Mouse (Mus musculus): ENCODE results near the gene Grcc10. TPM values are rescaled to one million over a fixed set of nuclear protein-coding genes. Genes with fewer than 3 reads are reported as not detected.

Grcc10 gene
- polyA plus RNA-seq, 1 experiment from 2014 or later, result 429 TPM

DNA sequence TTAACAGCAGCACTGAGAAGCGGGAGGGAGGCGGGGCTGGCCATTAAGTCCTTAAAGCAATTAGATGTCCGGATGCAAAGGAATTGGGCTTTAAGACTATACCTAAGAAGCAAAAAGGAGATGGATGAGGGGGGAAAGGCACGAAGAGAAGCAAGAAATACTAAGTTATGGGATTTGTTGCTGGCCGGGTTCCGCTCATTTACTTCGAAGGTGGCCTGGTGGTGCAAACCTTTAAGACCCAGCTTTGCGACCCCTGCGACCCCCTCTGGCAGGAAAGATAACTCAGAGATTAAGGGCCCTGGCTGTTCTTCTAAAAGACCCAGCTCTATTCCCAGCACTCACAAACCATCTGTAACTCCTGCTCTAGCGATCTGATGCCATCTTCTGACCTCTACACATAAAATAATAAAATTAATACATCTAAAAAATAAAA lies 38.8 kb upstream of the Grcc10 start:
- no peak for TF ChIP-seq CTCF (IDR thresholded peaks at IDR 0.05; ENCODE audit: low read depth)
- ATAC-seq (ENCODE audit: insufficient read depth) (no peak), DNase-seq (no peak)
- 7% methylated on average over 10 of the region's 10 CpGs for WGBS
- H3K36me3 ChIP-seq (ENCODE audit: insufficient read depth), result no peaks in the 10 kb centered on the region
- no peak overlapping the region for H3K27ac ChIP-seq (ENCODE audit: low read depth)
- H3K27me3 ChIP-seq (ENCODE audit: insufficient read depth, low read length), result 0 out of 2 replicates have a peak, but pooled peaks cover 4% of the 10 kb centered on the region
- peak overlapping the region; percentile 58 for H3K4me2 ChIP-seq
- no peaks in the 10 kb centered on the region for H3K9me3 ChIP-seq (ENCODE audit: low read depth, low read length)
- H3K4me1 ChIP-seq (ENCODE audit: insufficient read depth), result peaks cover 8% of the 10 kb centered on the region; the same call in 1 of the 2 replicates
- peak overlapping the region; percentile 32 for H3K4me3 ChIP-seq (ENCODE audit: low read depth, low read length)
- peak overlapping the region; percentile 16; the same call in 1 of the 2 replicates for H3K9ac ChIP-seq

DNA sequence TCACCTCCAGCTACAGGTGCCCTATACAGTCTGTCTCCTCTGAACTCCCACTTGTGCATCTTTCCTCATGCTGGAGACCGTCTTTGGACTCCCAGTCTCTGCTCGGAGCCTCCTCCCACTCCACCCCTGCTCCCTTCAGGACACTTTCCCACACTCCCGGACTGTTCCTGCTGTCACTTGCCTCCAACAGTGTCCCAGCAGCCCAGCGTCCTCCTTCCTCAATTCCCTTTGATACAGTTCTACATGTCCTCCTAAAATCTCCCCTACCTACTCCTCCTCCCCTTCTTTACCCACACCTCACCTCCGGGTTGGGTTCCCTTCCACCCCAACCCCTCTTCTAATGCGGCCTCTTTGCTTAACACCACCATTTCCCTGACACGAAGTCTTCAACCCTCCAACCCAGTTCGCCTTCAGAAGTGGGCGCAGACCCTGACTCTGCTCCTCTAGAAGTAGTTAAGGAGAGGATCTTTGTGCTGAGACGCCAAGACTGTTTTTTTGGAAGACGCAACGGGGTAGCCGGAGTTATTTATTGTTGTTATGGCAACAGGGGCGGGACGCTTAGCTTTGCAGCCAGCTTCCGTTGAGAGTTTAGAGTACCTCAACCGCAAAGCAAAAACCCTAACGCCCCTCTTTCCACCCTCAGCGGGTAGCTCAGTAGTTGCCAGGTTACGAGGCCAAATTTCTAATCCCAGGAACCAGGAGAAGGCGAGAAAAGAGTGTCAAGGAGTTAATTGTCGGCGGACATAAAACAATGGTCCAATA lies 38.2 kb upstream of the Grcc10 start, which contains the start of gene Lrrc23:
Gene Lrrc23, minus strand, starts transcription at position 506 of the 762 bp plus-strand sequence.
- peak; percentile 75 for ATAC-seq (ENCODE audit: insufficient read depth)
- H3K4me3 ChIP-seq (ENCODE audit: low read depth, low read length), result peak within 1 kb of the TSS; percentile 32
- peak within 1 kb of the TSS; percentile 16; the same call in 1 of the 2 replicates for H3K9ac ChIP-seq
- peaks cover 8% of the 10 kb centered on the region; the same call in 1 of the 2 replicates for H3K4me1 ChIP-seq (ENCODE audit: insufficient read depth)
- TF ChIP-seq CTCF (IDR thresholded peaks at IDR 0.05; ENCODE audit: low read depth), result no peak
- H3K4me2 ChIP-seq, result peak within 1 kb of the TSS; percentile 58
- H3K36me3 ChIP-seq (ENCODE audit: insufficient read depth), result no peaks in the 10 kb centered on the region
- 2% methylated on average over 23 of the region's 23 CpGs for WGBS
- no peaks in the 10 kb centered on the region for H3K9me3 ChIP-seq (ENCODE audit: low read depth, low read length)
- no peak within 1 kb of the TSS for H3K27ac ChIP-seq (ENCODE audit: low read depth)
- DNase-seq, result peak; percentile 86
- H3K27me3 ChIP-seq (ENCODE audit: insufficient read depth, low read length), result 0 out of 2 replicates have a peak, but pooled peaks cover 4% of the 10 kb centered on the region

DNA sequence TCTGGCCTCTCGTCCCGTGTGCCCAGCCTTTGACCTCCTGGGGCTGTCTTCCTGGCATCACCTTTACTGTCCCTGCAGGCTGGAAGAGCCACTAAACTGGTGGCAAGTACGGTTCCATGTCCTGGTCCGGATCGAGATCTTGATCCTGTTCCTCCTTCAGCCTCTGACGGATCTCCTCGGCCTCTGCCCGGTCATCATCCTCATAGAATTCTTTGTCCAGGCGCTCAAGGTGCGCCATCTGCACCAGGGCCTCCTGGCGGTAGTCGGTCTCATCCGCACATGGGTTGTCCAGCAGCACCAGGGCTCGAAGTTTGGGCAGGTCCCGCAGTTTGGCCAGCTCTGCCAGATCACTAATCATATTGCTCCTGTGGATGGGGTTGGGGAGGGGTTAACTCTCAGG lies 29.3 kb upstream of the Grcc10 start:
- Histone ChIP-seq H3K9me3 (ENCODE audit: low read depth, low read length) (no peaks in the 10 kb centered on the region), H3K9ac (no peak overlapping the region)

DNA sequence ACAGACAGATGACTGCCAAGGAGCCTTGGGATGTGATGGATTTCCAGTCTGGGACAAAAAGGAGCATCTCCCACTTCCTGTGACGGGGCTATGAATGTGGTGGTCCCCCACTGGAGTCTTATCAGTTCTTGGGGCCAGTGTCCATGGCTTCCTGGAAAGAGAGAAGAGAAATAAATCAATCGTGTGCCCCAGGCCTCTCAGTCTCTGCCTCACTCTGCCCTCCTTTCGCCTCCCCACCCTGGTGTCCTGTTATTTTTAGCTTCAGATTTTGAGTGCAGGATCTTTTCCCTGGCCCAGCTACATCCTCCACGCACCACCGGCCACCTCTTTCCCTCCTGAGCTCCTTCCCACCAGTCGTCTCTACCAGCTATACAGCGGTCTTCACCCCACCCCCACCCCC lies 28.8 kb upstream of the Grcc10 start:
- no peak for TF ChIP-seq CTCF (IDR thresholded peaks at IDR 0.05; ENCODE audit: low read depth)
- no peak for DNase-seq

More for the DNA sequence above, 29.3 kb upstream of the Grcc10 start:
- no peak for TF ChIP-seq CTCF (IDR thresholded peaks at IDR 0.05; ENCODE audit: low read depth)
- H3K4me2 ChIP-seq, result no peak overlapping the region
- no peaks in the 10 kb centered on the region for H3K27me3 ChIP-seq (ENCODE audit: insufficient read depth, low read length)
- 0 out of 2 replicates have a peak, but pooled peaks cover 3% of the 10 kb centered on the region for H3K4me1 ChIP-seq (ENCODE audit: insufficient read depth)
- ATAC-seq (ENCODE audit: insufficient read depth) (no peak), DNase-seq (no peak)
- WGBS, result 81% methylated on average over 15 of the region's 15 CpGs
- no peak overlapping the region for H3K4me3 ChIP-seq (ENCODE audit: low read depth, low read length)
- H3K36me3 ChIP-seq (ENCODE audit: insufficient read depth), result no peaks in the 10 kb centered on the region
- no peak overlapping the region for H3K27ac ChIP-seq (ENCODE audit: low read depth)

DNA sequence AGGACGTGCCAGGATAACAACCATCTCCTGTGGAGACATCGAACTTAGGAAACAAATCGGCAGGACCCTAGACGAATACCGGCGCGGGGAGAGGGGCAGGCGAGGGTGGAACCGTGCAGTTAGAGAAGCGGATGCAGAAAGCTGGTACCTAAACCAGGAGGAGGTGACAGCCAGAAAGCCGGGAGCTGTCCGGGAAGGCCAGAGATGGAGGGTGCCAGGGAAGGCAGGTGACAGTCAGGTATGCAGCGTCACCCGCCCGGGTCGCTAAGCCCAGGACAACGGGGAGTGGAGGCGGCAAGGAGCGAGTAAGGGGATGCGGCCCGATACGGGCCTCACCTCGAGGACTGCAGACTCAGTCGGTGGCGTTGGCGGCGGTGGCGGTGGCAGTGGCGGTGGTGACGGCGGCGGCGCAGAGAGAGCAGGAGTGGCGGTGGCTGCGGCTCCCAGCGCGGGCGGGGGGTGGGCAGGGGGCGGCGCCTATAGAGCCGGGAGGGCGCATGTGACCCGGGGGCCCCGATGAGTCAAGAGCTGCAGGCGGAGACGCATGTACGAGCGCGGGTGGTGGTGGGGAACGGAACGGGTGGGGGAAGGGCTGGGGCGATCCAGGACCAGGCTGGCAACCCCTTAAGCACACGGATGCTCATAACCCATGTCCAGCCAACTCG lies 28.1 kb upstream of the Grcc10 start, which contains the start of gene Eno2:
Gene Eno2, minus strand, starts transcription at position 573 of the 665 bp plus-strand sequence.
- WGBS, result under 1% methylated on average over 54 of the region's 54 CpGs
- H3K4me1 ChIP-seq (ENCODE audit: insufficient read depth), result 0 out of 2 replicates have a peak, but pooled peaks cover 3% of the 10 kb centered on the region
- peak within 1 kb of the TSS; percentile 61 for H3K9ac ChIP-seq
- DNase-seq (peak; percentile 66), ATAC-seq (ENCODE audit: insufficient read depth) (peak; percentile 70)
- H3K4me3 ChIP-seq (ENCODE audit: low read depth, low read length), result peak within 1 kb of the TSS; percentile 51
- H3K27me3 ChIP-seq (ENCODE audit: insufficient read depth, low read length), result no peaks in the 10 kb centered on the region
- H3K4me2 ChIP-seq, result peak within 1 kb of the TSS; percentile 81
- no peaks in the 10 kb centered on the region for H3K9me3 ChIP-seq (ENCODE audit: low read depth, low read length)
- no peak for TF ChIP-seq CTCF (IDR thresholded peaks at IDR 0.05; ENCODE audit: low read depth)
- H3K36me3 ChIP-seq (ENCODE audit: insufficient read depth), result no peaks in the 10 kb centered on the region
- H3K27ac ChIP-seq (ENCODE audit: low read depth), result no peak within 1 kb of the TSS

More for the DNA sequence above, 28.8 kb upstream of the Grcc10 start:
- H3K27ac ChIP-seq (ENCODE audit: low read depth), result no peak overlapping the region
- ATAC-seq (ENCODE audit: insufficient read depth), result no peak
- no peak overlapping the region; the same call in 1 of the 2 replicates for H3K9ac ChIP-seq
- H3K36me3 ChIP-seq (ENCODE audit: insufficient read depth), result no peaks in the 10 kb centered on the region
- no peaks in the 10 kb centered on the region for H3K27me3 ChIP-seq (ENCODE audit: insufficient read depth, low read length)
- H3K4me1 ChIP-seq (ENCODE audit: insufficient read depth), result 0 out of 2 replicates have a peak, but pooled peaks cover 3% of the 10 kb centered on the region
- H3K4me3 ChIP-seq (ENCODE audit: low read depth, low read length), result peak overlapping the region; percentile 51; the same call in 1 of the 2 replicates
- H3K4me2 ChIP-seq, result peak overlapping the region; percentile 81
- 38% methylated on average over 7 of the region's 7 CpGs for WGBS
- H3K9me3 ChIP-seq (ENCODE audit: low read depth, low read length), result no peaks in the 10 kb centered on the region

DNA sequence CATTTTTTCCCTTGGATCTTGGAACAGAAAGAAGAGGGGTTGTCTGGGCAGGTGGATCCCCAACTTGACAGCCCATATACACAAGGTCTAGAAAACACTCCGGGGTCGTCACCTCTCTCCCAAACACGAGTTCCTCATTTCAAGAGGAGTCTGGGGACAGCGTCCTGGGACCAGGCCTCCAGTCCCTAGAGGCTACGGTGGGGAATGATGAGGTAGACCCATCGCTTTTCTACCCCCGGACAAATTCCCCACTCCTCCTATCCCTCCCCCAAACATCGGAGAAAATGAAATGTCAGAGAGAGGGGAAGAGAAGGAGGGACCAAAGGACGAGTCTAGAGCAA lies 27.5 kb upstream of the Grcc10 start:
- Histone ChIP-seq H3K9ac (no peak overlapping the region; the same call in 1 of the 2 replicates), H3K27ac (ENCODE audit: low read depth) (no peak overlapping the region), H3K4me3 (ENCODE audit: low read depth, low read length) (peak overlapping the region; percentile 51), H3K4me1 (ENCODE audit: insufficient read depth) (0 out of 2 replicates have a peak, but pooled peaks cover 3% of the 10 kb centered on the region), H3K27me3 (ENCODE audit: insufficient read depth, low read length) (no peaks in the 10 kb centered on the region), H3K36me3 (ENCODE audit: insufficient read depth) (no peaks in the 10 kb centered on the region), H3K4me2 (peak overlapping the region; percentile 81), H3K9me3 (ENCODE audit: low read depth, low read length) (no peaks in the 10 kb centered on the region)
- DNase-seq (no peak), ATAC-seq (ENCODE audit: insufficient read depth) (peak; percentile 28; the same call in 1 of the 2 replicates)
- 4% methylated on average over 9 of the region's 9 CpGs for WGBS
- no peak for TF ChIP-seq CTCF (IDR thresholded peaks at IDR 0.05; ENCODE audit: low read depth)

Measured in lung, embryonic 14.5 days (tissue).